Mouse (Mus musculus) ovary, adult 18-20 months (tissue): ENCODE results near the gene Sec61a2.
A peak's percentile ranks its signal among the peaks of the same experiment; 100 is the strongest.

Experiments used
- DNase-seq: peaks from one replicate; pipeline ENCODE4 v3.0.0; 2022; ENCODE audit warnings: low spot score, mixed read lengths

The Sec61a2 gene

GRCm38 (mm10) chr2:5894843-5895570 lies at the start of gene Sec61a2:
Gene Sec61a2, minus strand, starts transcription at chr2:5895432.
- peak; percentile 96 for DNase-seq

GRCm38 (mm10) chr2:5943071-5943470 lies 47.8 kb upstream of the Sec61a2 start:
- DNase-seq = no peak

GRCm38 (mm10) chr2:5942416-5943032 lies 47.3 kb upstream of the Sec61a2 start, which contains the start of gene Dhtkd1:
Gene Dhtkd1, minus strand, starts transcription at chr2:5942792.
- peak; percentile 55 for DNase-seq

- DNase-seq = no peak
Observed at GRCm38 (mm10) chr2:5941861-5942415, 46.7 kb upstream of the Sec61a2 start.

- no peak for DNase-seq
Observed at GRCm38 (mm10) chr2:5940936-5941335, 45.7 kb upstream of the Sec61a2 start.

GRCm38 (mm10) chr2:5939911-5940310 lies 44.7 kb upstream of the Sec61a2 start:
- DNase-seq = no peak

- no peak for DNase-seq
Observed at GRCm38 (mm10) chr2:5939319-5939718, 44.1 kb upstream of the Sec61a2 start.

GRCm38 (mm10) chr2:5936550-5936949 lies 41.3 kb upstream of the Sec61a2 start:
- DNase-seq = no peak

- no peak for DNase-seq
Observed at GRCm38 (mm10) chr2:5936068-5936467, 40.8 kb upstream of the Sec61a2 start.

- no peak for DNase-seq
Observed at GRCm38 (mm10) chr2:5934936-5935335, 39.7 kb upstream of the Sec61a2 start.

GRCm38 (mm10) chr2:5931938-5932337 lies 36.7 kb upstream of the Sec61a2 start:
- DNase-seq = no peak

- DNase-seq = no peak
Observed at GRCm38 (mm10) chr2:5930291-5931054, 35.2 kb upstream of the Sec61a2 start.

- DNase-seq = no peak
Observed at GRCm38 (mm10) chr2:5929793-5930192, 34.6 kb upstream of the Sec61a2 start.

- peak; percentile 62 for DNase-seq
Observed at GRCm38 (mm10) chr2:5927481-5927880, 32.2 kb upstream of the Sec61a2 start.

GRCm38 (mm10) chr2:5923786-5924185 lies 28.6 kb upstream of the Sec61a2 start:
- DNase-seq = no peak

GRCm38 (mm10) chr2:5922823-5923222 lies 27.6 kb upstream of the Sec61a2 start:
- no peak for DNase-seq

- no peak for DNase-seq
Observed at GRCm38 (mm10) chr2:5911282-5911965, 16.2 kb upstream of the Sec61a2 start.

- DNase-seq = no peak
Observed at GRCm38 (mm10) chr2:5906625-5907024, 11.4 kb upstream of the Sec61a2 start.

GRCm38 (mm10) chr2:5906092-5906491 lies 10.9 kb upstream of the Sec61a2 start:
- peak; percentile 24 for DNase-seq

GRCm38 (mm10) chr2:5900145-5900544 lies 4.9 kb upstream of the Sec61a2 start:
- no peak for DNase-seq

GRCm38 (mm10) chr2:5894296-5894695 lies 936 bp downstream of the Sec61a2 start:
- no peak for DNase-seq

GRCm38 (mm10) chr2:5889412-5889811 lies 5.8 kb downstream of the Sec61a2 start:
- no peak for DNase-seq
